Mouse (Mus musculus) lung, postnatal 4 days (tissue): Measurements from ENCODE around the gene Grk5.
A peak's percentile ranks its signal among the peaks of the same experiment; 100 is the strongest.
"Not testable (repeated sequence)": the region's sequence is repeated elsewhere in the genome, so short reads cannot be mapped to it uniquely, and the experiment has no call there.

Experiments used
- DNase-seq, 2 experiments: peaks; one replicate each; pipeline ENCODE4 v3.0.0; 2021

Grk5 gene

DNA sequence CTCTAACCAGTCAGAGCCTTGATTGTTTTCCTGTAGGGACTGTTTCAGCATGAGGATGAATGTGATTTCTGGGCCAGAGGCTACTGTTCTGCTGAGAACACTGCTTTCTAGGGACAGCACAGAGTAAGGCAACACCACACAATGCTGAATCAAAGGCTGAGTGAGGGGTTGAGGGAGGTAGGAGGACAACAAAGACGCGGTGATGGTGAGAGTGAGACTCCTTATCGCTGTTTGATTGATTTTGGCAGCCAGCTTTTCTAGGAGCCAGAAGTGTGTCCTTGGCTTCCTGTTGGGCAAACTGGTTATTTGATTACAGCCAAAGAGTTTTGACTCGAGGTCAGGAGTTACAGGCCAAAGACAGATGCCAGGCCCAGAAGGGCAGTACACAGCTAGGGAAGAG lies 25.7 kb downstream of the Grk5 start:
- DNase-seq, result no peak

DNA sequence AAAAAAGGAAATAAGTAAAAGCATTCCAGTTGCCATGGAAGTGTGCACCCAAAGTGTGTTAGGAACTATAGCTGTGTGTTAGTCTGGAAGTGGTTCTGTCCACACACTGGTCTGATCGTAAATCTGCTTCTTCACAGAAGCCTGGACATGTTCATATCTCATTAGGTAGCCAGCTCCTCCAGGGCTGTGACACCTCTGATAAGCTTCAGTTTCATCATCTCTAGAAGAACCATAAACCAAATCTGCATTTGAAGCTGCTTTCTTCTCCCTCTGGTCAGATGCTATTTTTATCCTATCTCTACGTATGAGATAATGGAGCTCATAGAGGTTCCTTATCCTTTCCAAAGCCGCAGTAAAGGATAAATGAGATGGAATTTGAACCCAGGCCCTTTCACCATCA lies 26.3 kb downstream of the Grk5 start:
- DNase-seq, result no peak

DNA sequence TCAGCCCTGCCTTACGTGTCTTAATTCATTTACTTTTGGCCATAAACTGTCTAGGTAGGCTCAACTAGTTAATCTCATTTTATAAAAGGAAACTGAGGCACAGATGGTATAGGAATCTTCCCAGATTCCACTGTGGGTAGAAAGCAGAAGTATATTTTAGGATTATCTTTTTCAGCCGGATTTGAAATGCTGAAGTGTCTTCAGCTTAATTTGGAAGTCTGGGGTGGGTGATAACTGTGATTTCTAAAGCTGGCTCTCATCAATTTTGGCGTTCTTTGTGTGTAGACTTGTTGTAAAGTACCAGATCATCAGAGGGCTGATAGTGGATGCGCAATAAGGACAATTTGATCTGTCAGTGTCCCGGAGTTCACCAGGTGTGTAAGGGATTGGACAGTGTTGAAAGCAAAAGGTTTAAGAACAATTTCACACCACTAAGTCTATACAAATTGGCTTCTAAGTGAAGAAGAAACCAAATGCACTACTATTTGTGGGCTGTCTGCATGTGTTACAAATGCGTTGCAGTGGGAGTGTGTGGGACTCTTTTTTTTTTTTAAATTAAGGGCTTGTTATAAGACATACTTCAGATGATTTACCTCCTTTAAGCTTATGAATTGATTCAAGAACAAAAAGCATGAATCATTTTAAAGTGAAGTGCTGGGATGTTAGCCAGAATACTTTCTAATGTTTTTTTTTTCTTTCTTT lies 27.5 kb downstream of the Grk5 start:
- no peak for DNase-seq

DNA sequence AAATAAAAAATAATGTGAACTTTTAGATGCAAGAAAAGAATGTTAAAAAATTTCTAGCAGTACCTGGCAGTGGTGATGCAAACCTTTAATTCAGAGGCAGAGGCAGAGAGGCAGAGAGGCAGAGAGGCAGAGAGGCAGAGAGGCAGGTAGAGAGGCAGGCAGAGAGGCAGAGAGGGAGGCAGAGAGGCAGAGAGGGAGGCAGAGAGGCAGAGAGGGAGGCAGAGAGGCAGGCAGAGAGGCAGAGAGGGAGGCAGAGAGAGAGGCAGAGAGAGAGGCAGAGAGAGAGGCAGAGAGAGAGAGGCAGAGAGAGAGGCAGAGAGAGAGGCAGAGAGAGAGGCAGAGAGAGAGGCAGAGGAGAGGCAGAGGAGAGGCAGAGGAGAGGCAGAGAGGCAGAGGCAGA lies 35.0 kb downstream of the Grk5 start:
- not testable (repeated sequence) for DNase-seq

DNA sequence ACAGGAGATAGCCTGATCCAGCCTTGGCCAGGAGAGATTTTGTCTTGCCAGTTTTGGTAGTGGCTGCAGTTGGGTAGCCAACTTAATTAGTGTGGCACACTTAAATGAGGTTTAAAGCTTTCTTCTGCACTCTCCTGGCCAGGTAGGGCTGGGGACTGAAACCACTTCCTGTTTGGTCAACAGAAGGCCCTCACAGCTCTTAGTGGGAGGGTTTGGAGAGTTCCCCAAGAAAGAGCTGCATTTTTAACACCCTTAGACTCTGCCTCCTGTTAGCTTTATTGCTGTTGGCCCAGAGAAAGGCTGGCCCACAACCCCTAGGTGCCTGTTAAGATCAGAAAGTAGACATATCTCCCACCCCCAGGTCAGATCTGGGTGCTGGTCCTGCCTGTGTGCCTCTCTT lies 45.5 kb downstream of the Grk5 start:
- no peak for DNase-seq

DNA sequence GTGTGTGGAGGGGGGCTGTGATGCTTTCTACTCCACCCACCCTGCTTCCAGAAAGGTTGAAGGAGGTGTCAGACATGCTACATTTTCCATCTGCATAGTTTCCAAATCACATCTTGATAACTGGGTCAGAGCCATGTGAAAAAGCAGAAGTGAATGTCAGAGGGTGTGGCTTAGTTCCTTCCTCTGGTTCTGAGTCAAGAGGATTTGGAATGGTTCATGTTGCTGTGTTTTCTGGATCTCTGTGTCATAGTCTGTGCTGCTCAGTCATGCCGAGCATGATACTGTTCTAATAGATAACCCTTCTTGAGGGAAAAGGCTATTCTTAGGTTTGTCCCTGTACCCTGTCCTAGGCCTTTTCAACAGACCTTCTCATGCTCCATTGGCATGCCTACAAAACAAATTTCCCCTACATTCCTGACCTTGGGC lies 50.4 kb downstream of the Grk5 start:
- DNase-seq, result peak in 1 of 2 experiments; percentile 55

DNA sequence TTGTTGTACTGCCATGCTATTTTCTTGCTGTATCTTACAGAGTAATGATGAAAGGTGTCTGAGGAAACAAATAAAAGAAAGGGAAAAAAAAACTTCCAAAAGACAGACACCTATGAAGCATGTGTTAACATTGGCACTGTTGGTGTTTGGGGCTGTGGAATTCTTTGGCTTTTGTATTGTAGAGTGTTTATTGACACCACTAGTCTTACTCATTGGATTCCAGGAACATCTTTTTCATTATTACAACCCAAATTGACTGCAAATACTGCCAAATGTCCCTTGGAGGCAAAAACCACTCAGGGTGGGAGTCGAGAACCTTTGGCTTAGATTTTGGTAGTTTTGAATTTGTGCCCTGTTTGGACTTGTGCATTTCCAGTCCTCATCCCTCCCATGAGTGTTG lies 51.3 kb downstream of the Grk5 start:
- no peak for DNase-seq

DNA sequence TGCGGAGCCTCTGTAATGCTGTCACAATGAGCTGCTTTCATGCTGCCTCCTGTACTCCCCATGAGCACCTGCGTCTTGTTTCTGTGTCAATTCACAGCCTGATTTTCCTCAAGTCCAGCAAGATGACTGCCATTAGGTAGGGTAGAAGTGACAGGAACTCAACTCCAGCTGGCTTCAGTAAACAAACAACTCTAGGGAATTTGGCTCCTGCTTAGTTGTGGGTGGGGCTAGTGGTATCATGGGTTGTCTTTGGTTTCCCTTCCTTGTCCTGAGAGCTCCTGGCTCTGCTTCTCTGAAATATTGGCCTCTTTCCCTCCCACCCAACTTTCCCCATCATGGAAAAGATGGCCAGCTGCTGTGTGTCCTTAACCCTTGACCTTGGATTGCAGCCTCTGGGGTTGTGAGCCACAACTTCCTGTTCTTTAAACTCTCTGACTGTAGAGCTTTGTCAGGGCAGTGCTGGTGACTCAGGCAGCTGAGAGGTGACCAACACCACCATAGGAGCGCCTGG lies 56.3 kb downstream of the Grk5 start:
- DNase-seq, result peak; percentile 82 to 86

DNA sequence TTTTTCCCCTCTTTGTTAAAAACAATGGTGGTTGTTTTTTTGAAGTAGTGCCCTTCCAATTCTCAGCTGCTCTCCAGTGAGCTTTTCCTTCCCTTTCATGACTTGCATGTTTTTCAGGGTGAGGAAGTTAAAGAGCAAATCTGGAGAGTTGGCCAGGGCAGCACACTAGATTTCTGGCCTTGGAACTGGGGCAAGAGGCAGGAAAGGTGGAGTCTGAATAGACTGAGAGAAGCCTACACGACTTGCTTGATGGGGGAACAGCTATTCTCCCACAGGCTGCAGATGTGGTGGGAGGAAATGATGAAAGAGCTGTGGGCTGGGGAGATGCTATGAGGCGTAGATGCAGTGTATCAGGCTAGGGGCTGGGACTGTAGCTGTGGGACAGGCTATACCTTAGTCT lies 57.1 kb downstream of the Grk5 start:
- peak; percentile 60 to 63 for DNase-seq

DNA sequence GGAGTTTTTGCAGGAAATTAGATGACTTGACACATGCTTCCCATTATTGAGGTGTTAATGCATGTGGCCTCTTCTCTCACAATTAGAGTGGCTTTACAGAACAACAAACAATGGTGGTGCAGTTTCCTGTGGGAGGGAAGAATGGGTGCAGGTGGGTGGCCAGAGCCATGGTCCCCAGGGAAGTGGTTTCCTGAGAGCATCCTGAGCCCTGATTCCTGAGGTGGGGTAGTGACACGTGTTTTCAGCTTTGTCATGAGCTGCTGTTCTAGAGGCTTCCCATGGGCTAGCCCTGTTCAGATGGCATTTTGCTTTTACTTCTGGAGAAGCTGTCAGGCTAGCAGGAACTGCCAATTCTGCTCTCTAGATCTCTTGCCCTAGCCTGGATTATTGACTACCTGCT lies 59.4 kb downstream of the Grk5 start:
- no peak for DNase-seq

DNA sequence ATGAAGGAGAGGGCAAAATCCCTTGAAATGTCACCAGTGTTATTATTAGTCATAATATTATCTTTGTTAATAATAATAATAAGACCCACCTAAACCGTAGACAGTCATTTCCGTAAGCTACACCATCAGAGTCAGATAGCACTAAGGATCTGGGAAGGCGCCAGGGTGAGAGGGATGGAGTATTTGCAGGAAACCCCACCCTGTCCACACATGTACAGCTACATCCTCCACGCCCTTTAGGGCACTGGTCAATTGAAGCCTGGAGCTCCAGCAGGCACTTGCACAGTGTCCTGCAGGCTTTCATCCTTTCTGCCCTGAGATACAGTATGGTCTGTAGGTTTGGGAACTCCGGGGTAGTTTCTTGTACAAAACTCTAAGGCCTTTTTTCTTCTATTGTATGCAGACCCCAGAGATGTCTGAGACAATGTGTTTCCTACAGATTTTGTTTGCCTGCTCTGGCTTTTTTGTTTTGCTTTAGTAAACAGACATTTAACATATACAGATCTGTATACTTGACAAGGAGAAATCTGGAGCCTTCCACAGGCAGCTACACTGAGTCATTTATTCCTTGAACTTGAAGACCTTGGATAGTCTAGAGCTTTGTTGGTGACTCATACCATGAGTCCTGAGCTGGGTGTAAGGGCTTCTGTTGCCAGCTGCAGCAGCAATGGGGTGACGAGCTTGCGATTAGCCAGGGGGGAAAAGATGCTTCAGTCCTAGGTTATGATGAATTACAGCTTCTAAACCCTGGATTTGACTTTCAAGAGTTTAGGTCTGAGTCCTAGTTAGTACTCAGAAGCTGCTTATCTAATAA lies 60.7 kb downstream of the Grk5 start:
- DNase-seq, result peak; percentile 74 to 85

DNA sequence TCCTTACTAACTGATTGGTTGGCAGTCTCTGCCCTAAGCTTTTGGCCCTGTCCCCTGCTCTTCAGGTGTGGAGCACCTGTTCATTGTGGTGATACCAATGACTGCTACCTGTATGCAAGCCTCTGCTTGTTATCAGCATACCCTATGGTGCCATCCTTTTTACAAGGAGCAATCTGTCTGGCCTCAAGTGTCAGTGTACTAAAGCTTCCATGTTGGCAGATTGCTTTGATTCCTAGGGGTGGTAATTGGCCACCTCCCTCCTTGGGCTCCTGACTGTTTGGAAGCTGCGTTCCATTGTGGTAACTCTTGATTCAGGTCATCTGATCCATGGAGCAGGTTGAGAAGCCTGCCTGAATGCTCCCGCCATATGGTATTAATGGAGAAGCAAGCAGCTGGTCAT lies 65.6 kb downstream of the Grk5 start:
- no peak for DNase-seq

DNA sequence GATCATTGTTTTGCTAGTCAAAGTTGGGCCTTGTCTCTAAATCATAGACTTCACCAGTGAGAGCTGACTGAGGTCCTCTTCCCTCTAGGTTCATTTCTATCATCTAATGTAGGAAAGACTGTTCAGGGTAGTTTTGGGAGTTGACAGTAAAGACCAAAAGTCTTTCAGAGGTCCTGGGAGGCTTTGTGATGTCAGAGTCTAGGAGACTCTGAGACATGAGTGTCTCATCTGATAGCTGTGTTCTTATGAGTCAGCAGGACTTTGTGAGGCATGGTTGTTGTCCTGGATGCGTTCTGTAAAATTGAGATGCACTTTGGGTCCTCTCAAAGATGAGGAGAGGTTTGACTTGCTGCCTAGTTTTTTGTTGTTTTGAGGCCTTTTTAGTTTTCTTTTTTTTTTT lies 66.2 kb downstream of the Grk5 start:
- DNase-seq, result no peak

DNA sequence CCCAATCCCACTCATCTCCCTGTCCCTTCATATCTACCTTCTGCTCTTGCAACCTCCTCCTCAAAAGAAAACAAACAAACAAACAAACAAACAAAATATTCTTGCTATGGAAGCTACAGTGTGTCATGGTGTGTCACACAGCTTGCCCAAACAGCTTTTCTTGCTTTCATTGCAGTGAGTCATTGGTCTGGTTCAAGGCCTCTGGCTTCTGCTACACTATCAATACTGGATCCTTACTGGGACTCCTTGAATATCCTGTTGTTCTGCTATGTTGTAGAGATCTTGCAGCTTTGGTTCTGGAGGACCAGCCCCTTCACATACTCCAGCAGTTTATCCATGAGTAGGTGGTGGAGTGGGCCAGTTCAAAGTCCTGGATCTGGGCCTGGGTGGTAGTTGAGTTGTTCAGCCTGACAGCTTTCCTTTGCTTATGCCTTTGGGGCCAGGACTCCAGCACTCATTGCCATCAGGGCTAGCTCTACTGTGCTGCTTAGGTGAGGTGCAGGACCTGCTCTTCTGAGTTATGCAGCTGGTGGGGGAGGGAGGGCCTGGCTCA lies 66.7 kb downstream of the Grk5 start:
- DNase-seq, result peak in 1 of 2 experiments; percentile 69

DNA sequence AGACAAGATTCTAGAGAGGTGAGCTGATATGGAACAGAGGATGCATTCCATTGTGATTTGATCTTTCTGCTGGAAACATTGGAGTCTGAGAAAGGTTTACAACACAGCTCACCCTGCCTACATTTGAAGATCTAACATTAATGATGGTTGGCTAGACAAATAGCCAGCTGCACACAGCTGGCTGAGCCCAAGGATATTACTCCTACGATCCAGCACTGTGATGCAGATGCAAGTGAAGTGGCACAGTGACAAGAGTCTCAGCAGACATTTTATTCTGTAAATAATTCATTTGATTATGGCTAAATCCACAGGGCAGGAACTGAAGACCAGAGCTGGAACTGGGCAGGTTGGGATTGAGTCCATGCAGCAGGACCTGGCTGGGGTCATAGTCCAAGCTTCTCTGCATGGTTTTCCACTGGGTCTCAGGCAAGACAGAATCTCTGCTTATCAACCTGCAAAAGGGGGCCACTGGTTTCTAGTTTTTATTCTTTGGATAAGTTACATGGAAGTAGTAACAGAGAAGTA lies 70.2 kb downstream of the Grk5 start:
- DNase-seq, result peak; percentile 47 to 80

DNA sequence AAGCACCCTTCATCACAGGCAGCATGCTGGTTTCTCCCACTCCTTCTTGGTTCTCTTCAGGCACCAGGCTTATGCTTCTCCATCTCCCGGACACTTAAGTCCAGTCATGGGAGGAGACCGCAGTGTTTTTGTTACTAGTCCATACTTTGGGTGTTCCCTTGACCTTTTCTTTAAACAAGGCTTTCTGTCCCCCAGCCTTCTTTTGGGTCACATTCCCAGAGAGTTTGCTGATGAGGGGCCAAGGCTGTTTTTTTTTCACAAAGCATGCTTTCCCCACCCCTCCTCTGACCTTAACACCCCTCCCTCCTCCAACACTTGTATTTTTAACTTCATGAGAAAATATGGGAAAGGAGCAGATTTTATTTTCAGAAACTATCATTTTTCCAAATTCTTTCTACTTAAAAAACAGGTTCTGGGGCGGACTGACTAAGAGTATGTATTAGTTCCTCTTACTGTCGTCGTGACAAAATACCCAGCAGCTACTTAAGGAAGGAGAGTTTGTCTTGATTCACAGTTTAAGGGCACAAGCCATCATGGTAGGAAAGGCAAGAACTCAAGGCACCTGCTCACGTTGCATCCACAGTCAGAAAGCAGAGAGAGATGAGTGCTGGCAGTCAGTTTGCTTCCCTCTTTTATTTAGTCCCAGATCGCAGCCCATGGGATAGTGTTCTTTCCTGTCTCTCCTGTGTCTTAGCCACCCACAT lies 73.0 kb downstream of the Grk5 start:
- DNase-seq, result peak; percentile 11 to 24

DNA sequence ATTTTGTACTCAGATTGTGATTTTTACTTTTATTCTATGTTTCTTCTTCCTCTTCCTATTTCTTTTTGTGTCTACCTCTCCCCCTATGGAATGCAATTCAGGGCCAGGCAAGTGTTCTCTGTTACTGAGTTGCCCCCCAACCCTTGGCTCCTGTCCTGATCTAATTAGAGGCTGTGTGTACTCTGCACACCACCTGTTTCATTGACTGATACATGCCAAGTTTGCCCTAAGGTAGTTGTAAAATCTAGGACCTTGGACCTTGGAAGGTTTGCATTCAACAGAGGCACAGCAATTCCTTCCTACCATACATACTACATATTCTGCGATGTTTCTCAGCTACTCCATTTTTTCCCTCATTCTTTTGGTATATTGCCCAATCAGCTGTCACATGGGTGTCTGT lies 78.4 kb downstream of the Grk5 start:
- DNase-seq, result no peak

DNA sequence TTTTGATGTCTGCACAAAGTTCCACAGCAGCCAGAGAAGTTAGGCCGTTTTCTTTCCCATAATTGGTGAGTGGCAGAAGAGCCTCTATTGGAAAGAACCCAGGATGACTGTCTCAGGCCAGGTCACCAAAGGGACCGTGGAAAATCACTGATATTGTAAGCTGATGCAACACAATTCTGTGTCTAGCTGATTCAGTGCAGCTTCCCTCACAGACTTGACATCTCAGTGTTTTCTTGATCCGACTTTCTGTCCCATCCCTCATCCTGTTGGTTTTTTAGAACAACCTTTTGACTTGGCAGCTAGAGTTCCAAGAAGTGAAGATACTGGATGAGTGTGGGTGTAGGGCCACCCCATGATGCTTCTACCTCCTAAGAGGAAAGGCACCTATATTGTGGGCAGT lies 80.9 kb downstream of the Grk5 start:
- DNase-seq, result no peak

DNA sequence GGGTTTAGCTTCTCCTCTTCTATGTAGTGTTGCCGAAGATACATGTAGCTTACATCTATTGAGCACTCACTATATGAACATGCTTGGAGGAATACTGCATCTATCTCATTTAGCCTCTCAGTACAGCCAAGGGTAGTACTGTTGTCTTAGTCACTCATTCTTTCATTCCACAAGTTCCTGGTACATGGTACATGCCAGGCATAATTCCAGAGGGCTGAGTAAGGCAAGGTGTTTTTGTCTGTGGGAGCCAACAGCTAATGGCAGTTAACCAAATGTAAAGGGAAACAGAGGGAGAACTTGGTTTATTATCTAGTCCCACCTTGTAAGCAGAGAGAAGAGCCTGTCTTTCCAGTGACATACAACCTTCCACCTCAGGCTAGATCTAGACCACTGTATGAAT lies 82.0 kb downstream of the Grk5 start:
- DNase-seq, result no peak

DNA sequence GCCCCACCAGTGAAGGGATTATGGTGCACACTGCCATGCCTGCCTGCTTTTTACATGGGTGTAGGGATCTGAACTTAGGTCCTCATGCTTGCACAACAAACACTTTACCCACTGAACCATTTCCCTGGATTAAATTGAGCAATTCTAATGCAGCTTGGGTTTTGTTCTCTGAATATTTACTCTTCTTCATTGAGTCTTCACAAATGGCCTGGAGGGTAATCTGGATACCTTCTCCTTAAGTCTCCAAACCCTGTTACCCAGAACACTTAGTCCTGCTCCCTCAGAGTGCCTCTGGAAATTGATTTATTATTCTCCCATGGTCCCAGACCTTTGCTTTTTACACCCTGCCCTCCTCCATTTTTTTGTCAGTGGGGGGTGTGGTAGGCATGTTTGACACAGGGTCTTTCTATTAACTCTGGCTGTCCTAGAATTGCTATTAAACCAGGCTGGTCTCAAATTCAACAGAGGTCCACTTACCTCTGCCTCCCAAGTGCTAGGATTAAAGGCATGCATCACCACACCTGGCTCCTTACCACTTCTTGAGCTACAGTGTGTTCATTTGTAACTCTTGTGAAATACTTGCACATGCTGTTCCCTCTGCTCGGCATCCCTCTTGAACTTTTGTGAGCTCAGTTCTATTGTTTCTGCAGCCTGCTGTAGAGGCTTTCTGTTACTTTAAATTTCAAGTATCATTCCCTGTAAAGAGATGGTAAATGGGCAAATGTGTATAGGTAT lies 82.9 kb downstream of the Grk5 start:
- DNase-seq, result no peak

DNA sequence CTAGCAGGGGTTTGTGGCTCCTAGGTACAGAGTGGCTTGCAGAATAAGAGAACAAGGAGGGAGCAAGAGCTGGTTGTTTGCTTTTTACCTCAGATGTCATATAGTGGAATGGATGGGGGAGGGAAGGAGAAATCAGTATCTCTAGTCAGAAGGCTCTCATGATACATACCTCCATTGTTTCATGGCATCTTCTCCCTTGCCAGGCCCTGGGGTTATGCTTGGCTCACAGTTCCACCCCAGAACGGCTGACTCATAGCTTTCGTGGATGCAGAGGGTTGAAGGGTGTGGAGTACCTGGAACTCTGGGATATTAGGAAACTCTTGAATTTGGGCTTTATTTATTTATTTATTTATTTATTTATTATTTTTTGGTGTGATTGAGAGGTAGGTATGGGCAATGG lies 84.0 kb downstream of the Grk5 start:
- no peak for DNase-seq

DNA sequence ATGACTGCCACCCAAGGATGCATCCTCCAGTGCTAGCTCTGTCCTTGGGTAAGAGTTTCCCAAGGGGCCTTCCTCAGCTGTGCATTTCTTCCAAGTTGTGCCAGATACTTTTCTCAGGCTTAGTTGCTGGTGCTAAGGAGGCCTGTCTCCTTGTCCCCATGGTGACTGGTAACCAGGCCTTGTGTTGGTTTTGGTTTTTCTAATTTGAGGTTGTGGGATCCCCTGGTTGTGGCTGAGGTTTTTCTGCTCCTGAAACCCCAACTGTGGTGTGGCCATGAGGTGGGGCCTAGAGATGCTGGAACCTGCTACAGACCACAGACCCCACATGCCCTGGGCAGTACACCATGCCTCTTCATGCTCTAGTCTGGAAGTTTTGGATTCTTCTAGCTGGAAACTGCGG lies 90.0 kb downstream of the Grk5 start:
- DNase-seq, result no peak
